Mouse (Mus musculus) c-Kit-positive CD71-positive TER-119-positive erythroid progenitor cells, embryonic 14.5 days (primary cell): ENCODE measurements around the gene Tuba8.

Experiments used
- DNase-seq: peaks from one replicate; pipeline ENCODE4 v3.0.0-alpha.2; 2013; ENCODE audit warnings: low spot score

Tuba8 gene

DNA sequence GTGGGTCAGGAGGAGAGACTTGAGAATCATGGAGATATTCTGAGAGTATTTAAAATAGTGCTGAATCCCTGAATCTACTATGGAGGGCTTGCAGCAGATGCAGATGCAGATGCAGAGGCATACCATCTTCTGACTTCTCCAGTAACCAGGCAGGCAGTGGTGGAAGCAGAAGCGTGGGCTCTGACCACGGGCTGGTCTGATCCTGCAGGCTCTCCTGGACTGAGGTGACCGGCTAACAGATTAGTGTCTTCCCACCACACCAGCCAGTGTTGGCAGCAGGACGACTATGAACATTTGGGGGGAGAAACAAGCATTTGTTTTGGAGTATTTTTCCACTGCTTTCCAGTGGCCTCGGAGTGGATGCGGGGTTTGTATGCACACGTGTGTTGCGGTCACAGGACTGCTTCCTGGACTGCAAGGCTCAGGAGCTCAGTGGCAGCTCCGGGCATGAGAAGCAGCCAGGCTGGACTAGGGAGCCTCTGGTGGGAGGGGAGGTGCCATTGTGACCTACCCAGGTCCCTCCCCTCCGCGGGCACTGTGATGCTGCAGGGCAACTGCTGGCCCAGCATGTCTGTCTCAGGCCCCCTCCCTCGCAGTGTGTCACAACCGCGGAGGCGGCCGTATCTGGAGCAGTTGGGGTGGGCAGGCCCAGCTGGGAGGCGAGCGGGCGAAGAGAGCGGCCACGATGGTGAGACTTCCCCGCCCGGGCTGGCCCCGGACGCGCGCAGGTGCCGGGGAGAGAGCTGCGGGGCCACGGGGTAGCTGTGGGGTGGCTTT lies at the start of gene Tuba8:
Tuba8 (plus strand) TSS at position 548 of the 777 bp plus-strand sequence.
- no peak for DNase-seq

DNA sequence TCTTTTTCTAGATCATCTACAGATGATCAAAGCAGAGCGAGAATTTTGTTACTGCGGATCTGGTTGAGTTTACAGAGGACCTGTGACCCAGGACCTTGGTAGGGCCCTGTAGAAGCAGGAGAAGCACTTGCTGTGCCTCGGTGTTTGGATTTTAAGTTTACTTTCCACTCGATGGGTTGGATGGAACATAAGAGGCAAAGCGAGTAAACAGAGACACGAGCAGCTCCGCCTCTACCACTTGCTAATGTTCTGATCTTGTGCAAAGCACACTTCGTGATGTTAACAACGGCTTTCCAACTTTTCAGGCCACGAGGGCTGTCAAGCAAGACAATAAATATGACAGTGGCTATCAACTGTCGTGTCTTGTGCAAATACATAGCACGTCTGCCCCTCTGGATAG lies 47.9 kb upstream of the Tuba8 start:
- DNase-seq = no peak

DNA sequence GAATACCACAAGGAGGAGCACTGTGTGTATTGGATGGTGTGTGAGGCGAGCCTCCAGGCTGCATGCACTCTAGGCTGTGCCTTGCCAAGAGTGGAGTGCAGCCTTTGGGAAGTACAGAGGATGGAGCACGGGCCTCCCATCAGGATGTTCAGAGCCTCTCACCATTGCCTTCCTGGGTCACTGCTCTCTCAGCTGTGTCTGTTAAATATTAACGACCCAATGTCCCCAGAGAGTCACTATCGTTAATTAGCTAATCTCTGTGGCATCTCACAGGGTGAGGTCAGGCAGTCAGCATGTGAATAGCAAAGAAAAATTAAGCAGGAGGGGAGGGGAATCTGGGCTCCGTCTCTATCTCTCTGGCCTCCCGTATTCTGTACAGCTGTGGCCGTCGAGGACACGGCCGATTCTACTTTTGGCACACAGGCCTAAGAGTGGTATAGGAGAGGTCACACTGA lies 44.4 kb upstream of the Tuba8 start:
- no peak for DNase-seq

DNA sequence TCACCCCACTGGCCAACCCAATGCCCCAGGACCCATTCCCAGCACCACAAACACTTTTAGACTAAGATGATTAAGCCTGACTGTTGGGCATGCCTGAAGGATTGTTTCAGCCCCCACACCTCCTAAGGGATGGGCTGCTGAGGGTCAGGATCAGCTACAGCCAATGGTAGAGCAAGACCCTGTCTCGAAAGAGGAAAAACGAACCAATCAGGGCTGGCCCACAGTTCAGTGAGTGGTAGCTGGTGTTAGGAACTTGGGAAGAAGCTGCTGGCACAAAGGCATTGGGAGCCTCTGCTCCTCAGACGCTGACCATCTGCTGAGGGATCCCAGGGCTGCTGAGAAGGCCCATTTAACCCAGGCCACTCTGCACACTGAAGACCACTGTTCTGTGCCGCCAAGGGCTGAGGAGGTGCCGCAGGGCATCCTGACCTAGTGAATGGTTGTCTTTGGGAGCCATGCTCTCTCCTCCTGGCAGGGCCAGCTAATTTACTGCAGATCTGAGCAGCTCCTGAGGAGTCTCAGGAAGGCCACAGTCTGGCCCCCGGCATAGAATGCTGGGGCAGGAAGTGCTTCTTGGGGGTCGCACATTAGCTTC lies 43.0 kb upstream of the Tuba8 start:
- DNase-seq = no peak

DNA sequence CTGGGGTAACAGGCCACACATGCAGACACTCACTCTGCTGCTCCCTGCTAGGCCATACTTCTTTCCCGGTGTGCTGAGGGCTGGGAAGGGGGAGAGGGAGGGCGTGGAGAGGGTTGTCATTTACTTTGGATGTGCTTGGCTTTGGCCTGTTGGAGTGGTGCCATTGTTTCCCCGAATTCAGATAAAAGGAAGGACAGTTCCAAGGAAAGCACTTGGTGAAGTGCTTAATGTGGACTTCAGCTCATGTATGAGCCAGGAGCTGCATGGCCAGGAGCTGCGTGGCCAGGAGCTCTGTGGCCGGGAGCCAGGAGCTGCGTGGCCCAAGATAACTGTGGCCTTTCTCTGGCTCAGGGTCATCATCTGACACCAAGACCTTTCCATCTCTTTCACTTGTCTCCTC lies 39.4 kb upstream of the Tuba8 start:
- no peak for DNase-seq

DNA sequence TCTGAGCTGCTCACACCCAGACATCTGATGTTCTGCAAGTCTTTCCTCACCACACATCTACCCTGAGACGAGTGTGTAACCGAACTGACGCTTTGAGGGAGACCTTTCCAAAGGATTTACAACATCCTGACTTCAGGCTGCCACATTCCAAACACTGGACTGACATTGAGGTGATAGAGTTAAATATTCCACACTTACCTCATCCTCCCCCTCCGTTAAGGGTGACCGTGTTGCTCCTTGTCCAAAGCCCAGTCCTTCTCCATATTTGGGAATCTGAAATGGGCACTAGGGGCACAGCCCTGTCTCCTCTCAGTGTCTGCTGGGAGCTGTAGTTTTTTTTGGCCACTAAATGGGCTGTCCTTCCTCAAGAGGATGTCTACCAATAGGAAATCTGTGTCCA lies 37.0 kb upstream of the Tuba8 start:
- no peak for DNase-seq

DNA sequence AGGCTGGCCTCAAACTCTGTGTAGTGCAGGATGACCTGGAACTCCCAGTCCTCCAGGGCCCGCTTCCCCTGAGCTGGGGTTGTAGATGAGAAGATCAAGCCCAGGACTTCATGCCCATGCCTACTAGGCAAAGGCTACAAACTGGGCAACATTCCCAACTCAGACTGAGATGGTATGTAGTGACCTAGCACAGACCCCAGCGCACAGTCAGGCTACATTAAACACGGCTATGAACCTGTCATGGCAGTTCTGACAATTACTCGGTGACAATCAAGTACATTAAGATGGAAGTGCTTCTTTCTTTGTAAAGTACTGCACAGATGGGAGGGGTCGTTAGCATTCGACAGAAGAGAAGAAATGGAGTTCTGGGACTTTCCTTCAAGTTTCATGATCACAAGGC lies 35.7 kb upstream of the Tuba8 start:
- DNase-seq = no peak

DNA sequence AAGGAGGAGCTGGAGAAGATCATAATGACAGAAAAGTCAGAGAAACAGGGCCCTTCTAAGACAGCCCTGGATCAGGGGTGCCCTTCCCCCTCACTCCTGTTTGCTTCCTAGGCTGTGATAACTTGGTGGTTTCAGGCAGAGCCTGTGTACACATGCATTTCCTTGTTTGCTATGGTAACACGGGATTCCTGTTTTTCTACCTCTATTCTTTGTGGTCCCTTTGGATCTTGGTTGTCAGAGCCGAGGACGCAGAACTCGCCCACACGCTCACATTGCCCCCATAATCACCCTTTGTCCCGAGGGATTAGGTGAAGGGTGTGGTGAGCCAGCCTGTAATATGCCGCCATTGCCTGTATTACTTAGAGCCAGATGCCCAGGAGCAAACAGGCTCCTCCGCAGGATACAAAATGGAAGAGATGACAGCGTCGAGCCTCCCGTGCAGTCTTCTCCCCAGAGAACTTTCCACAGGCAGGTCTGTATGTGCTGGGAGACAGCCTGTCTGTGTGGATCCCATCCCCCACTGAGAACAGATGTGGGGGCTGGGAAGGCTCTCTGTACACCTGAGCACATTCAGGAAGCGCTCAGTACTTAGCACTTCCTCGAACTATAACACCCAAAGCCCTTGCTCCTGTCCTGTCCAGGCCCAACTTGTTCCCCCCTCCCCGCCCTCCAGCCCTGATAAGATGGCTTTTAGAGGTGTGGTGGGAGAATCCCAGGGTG lies 34.3 kb upstream of the Tuba8 start:
- DNase-seq = no peak

DNA sequence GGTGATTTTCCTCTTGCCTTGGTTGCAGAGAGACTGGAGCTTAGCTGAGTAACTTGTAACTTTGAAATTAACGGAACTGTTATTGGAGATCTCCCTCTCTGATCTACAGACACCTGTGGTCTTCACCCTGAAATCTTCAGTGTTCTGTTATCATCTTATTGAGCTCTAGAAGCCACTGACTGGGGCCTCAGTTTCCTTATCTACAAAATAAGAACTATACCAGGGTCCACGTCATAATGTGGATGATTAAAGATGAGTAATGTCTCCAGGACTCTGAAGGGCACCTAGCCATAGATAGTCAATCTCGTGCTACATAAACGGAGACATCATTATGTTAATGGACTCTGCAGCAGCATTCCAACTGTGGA lies 33.8 kb upstream of the Tuba8 start:
- no peak for DNase-seq

DNA sequence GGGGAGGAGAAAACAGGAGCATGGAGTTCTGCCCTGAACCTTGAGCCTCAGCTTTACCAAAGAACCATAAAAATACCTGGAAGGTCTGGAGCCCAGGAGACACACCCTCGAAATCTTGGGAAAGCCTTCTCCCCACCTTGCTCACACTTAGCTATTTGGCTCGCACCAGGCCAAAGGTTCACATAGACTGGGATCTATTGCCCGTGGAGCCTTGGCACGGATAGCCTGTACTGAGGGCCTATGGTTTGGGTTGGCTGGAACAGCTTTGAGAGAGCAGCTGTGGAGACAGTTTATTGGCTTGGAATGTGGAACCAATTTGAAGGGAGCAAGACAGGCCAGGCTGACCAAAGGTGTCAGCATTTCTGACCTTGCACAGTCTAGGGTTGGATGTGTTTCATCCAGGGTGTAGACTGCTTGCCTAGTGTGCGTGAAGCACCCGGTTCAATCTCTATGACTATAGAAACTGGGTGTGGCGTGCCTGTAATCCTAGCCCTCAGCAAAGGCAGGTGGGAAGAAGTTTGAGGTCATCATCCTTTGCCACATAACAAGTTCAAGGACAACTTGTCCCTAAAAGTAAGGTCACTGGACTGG lies 33.3 kb upstream of the Tuba8 start:
- no peak for DNase-seq

DNA sequence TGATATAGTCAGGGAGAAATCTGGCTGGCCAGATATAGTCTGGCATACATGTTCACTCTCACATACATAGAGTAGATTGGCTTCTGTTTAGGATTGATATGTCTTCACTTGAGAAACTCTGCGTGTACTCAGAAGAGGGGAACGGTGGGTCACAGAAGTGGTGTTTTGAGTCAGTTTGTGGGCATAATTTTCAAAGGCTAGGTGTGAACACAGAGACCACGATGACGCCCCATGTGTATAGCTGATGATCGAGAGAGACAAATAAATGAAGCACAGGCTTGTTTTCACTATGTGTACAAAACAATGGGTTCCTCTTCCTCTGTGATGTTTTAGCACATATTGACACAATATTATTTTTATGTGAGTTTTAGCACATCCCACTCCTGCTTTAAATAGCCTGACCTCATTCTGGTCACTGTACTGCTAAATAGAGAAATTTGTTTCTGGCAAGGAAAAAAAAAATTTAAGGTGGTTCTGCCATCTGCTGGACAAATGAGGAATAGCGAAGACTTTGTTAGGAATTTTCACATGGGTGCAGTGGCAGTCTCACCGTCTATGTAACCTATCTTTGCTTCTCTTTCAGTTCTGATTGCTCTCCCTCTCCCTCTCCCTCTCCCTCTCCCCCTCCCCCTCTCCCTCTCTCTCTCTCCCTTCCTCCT lies 31.7 kb upstream of the Tuba8 start:
- DNase-seq = peak; percentile 60

DNA sequence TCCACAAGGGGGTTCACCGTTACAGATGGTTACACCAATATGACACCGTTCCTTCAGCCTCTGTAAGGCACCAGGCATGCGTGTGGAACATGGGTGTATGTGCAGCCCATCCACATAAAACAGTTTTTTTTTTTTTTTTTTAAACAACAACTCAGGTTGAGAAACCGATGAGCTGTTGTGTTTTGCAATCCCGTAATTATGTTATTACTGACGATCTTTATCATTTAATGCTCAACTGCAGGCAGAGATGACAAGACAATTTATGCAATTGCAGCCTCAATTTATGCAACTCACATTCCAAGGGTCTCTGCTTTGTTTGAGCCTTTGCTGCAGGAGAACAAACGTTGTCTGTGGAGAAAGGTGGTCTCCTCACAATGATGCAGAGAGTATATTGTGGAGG lies 30.6 kb upstream of the Tuba8 start:
- DNase-seq = no peak

DNA sequence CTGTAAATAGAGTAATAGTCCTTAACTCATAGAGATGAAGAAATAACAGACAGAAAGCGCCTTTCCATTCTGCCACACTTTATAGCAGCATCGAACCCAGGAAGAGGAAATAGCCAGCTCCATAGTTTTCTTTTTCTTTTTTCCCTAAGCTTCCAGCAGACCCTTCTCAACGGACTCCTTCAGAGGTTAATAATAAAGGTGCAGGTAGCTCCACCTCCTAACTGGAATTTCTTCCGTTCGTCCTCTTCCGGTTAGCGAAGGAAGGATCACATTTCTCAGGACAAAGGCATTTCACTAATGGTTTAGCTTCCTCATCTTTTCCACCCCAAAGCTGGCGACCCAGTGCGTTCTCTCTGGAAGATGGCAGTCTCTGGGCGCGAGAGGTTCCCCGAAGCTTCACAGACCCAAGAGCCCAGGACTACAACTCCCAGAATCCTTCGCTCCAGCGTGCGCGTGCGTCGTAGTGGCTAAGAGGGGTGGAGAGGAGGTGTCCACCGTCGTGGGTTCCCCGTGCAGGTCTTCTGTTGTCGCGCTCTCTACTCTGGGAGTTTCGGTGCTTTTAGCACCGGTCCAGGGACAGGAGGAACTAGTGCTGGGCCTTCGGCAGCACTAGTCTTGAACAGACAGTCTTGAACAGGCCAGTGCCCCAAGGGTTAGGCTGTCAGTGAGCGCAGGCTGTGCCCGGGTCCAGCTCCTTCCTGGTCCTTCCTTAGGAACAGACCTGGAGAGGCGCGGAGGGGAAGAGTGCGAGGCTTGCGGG lies 26.9 kb upstream of the Tuba8 start, which contains the start of gene Pex26:
Pex26 (plus strand) TSS at position 254 of the 760 bp plus-strand sequence.
- peak; percentile 89 for DNase-seq

DNA sequence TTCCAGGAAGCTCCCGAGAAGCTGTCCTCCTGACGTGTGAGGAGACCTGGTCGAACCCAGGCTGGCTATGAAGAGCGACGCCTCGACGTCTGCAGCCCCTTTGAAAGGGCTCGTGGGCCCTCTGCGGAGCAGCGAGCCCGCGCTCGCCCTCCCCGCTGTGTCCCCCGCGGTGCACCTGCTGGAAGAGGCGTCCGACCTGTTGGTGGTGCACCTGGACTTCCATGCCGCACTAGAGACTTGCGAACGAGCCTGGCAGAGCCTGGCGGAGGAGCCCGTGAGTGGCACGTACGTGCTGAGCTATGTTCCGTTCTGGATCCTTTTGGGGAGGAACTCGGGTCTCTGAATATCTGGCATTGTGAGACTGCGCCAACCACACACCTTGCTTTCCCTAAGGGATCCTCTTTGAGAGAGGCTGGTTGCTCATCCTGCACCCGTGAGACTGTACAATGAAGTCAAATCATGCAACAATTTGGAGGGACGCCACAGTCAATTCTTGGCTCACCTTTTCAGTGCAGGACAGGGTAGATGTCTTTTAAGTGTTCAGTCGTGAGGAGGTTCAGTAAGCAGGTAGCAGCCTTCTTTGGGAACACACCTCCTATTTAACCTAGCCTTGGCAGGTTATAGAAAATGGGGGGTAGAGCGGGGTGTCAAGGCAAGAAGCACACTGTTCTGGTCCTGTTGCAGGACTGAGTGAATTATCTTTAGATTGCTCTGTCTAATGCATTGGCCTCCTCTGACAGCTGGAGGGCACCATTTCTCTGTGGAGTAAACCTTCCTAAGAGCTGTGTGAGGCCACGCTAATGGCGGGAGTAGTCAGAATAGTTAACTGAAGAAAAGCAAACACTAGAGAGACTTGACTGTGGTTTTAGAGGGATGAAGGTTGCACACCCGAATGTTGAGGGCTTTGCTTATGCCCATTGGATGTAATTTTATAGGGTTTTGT lies 26.0 kb upstream of the Tuba8 start:
- peak; percentile 71 for DNase-seq

DNA sequence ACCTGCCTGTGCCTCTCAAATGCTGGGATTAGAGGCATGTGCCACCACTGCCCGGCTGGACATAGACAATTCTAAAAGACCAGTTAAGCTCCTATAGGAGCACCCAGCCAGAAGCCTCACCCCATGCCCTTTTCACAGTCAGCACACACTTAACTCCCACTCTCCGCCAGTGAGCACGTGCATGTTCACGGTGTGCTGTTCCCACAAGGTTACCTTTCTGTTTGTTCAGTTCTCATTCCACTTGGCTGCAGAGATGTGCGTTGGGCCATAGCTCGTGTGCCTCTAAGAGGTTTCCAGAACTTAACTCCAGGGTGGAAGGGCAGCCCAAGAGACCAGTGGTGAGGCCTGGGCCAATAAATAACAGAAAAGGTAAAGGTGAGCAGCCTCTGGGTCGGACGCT lies 25.3 kb upstream of the Tuba8 start:
- DNase-seq = no peak

DNA sequence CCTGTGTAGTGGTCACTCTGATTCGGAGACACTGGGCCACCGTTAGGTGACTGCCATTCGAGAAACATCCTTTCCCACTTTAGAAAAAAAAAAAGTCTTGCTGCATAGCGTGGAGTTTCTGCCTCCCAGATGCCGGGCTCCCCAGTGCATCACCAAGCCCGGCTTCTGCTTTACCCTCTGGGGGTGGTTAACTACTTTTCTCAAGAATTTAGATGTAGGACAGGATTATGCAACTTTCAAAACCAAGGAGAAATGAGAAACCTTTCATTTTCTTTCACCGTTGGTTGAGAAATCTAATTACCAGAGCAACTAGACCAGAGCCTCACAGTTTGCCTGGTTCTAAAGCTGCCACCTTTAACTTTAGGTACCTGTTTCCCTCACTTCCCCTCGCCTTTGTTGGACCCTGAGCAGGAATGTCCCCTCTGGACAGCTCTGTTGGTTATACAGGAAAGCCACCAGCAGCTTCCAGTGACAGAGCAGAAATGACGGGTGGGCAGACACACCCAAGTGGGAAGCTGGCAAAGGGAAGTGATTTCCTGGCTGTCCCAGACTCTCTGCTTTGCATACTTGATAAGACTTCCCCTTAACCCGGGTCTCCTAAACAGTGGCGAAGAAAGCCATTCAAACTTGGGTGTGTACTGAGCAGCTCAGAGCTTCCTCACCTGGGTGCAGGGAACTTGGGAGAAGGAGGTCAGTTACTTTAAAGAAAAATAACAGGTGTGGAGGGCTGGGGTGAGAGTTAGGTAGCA lies 19.1 kb upstream of the Tuba8 start:
- DNase-seq = no peak

DNA sequence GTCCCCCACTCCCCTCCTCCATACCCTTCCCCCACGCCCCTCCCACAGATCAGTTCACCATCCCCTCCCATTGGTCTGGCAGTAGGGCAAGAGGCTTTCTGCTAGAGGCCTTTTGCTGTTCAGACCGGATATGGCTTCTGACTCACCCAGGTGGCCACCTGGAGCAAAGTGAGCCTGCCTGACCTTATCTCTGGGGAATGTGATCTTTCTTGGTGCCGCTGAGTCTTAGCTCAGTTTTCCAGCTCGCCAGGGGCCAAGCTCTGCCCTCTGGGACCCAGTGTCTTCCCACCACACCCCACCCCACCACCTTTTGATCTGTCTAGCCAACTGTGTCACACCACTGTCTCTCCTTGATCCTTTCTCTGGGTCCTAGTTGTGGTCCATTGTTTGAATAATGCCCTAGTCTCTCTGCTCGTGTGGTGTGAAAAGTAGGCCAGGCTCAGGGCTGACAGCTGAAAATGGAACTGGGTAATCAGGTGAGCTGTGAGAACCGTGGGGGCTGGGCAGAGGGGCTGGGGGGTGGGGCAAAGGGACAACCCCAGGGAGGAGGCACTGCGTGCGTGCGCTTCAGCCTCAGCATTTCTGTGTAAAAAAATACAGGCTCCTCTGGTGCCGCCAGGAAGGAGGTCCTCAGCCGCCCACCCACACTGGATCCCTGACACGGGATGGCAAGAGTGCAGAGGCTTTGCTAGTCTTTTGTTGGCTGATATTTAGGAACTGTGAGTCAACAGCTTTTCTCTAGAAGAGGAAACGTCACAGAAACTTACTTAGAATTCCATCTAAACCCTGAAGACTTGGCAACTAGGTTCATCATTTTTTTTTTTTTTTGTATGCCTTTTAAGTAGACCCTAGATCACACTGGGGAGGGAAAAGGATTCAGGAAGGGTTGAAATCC lies 16.2 kb upstream of the Tuba8 start:
- DNase-seq = no peak

DNA sequence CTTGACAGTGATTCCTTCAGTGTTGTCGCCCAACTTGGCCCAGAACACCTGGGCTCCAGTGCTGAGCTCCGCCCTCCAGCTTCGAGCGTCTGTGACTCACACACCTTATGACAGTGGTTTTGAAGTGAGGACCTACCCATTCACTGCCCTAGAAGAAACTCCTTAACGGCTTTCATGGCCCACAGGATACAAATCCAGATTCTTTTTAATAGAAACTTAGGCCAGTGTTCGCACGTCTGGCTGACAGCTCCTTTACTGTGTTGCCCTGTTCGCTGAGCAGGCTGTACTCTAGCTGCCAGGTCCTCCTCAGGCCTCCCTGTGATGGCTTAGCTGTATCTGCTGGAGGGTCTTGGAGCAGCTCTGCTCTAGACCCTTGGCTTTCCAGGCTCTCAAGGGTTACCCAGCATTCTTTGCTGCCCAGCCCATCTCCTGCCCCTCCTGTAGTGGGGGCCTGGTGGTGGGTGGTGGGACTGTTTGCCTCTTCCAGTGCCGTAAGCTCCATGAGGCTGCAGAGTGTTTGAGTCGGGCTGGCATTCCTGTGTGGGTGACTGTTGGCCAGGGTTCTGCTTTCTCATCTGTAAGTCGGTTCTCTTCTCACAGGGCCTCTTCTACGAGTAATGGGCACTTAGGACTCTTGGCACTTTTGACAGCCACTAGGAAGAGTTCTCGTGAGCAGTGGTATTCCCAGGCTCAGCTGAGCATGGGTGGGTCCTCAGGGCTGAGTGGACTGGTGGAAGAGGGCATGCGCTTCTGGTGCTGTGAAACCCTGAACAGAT lies 15.4 kb upstream of the Tuba8 start:
- no peak for DNase-seq
